Mouse (Mus musculus): ENCODE measurements around the gene Traf6.

- no peak for TF ChIP-seq HCFC1 (IDR thresholded peaks at IDR 0.05; ENCODE audit: borderline replicate concordance, insufficient read depth, low read length)
- TF ChIP-seq MAFK (IDR thresholded peaks at IDR 0.05; ENCODE audit: insufficient read depth, low read depth, low read length), result no peak
- TF ChIP-seq CHD2 (IDR thresholded peaks at IDR 0.05; ENCODE audit: low read depth, low read length), result no peak
- TF ChIP-seq ZNF384 (IDR thresholded peaks at IDR 0.05; ENCODE audit: low read depth, low read length), result no peak
These were observed 25.2 kb upstream of the Traf6 start for GRCm38 (mm10) chr2:101652921-101653597.

Data from ES-E14 (cell line).